Mouse (Mus musculus) kidney, postnatal 4 days (tissue): Measurements from ENCODE around the gene Irak1bp1.
A peak's percentile ranks its signal among the peaks of the same experiment; 100 is the strongest.

Source experiments
- DNase-seq, 2 experiments: peaks; one replicate each; pipeline ENCODE4 v3.0.0; 2021; ENCODE audit warnings: mixed read lengths in 2 of 2

Irak1bp1 gene

DNA sequence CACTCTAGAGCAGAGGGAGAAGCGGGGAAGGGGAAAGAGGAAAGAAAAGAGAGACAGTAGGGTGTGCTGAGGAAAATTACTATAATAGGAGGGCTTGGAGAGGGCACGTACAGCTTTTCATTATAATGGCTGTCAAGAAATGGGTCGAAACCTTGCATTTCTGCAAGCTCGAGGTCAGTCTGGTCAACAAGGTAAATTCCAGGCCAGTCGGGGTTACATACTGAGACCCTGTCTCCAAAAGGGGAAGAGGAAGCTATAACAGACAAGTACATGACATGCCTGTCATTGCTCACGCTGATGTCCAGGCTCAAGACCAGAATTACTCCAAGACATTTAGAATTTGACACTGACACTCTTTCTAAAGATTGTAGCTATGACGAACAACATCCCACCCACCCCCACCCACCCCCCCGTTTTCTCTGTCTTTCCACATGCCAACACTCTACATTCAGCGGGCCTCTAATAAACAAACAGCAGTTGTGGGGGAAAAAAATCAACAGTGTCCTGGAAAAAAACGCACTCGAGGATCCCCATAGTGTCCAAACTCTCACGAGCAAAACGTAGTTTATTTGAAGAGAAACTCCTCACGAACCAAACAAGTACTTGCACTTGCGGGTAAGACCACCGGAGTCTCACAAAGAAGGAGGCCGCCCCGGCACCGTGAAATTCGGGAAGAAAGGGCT is at the start of gene Irak1bp1:
Irak1bp1 (plus strand) TSS at position 534 of the 683 bp plus-strand sequence.
- DNase-seq = no peak

DNA sequence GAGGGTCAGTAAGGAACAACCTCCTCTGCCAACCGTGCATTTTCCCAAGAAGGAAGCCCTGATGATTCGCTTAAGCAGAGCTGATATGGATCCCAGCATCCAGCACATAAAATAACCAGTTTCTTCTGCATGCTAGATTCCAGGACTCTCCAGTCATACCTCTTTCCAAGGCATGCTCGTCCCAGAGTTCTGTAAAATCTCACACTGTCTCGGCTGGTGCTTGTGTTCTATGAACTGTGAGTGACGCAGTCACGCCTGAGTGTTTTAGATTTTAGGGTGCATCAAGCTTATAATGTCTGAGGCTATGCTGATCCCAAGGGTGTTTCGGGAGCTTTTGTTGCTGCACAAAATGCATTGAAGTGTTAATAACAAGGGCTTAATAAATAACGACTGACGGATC is 41.0 kb upstream of the Irak1bp1 start:
- DNase-seq = no peak

DNA sequence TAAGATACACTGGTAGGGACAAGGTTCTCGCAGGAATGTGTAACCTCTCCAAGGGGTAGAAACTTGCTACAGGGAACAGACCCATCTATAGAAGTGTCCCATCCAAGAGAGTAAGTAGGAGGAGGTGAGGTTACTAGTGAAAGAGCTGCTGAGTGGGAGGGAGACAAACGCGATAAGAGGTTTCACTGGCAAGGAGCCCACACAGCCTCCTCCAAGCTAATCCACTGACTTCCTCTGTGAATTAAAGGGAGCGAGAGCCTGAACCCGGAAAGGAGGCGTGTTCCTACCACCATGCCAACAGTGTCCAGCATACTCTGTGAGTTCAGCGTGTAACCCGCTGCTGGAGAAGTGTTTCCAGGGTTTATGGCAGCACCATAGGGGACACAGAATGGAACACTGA is 29.0 kb upstream of the Irak1bp1 start:
- peak; percentile 33 to 49 for DNase-seq

DNA sequence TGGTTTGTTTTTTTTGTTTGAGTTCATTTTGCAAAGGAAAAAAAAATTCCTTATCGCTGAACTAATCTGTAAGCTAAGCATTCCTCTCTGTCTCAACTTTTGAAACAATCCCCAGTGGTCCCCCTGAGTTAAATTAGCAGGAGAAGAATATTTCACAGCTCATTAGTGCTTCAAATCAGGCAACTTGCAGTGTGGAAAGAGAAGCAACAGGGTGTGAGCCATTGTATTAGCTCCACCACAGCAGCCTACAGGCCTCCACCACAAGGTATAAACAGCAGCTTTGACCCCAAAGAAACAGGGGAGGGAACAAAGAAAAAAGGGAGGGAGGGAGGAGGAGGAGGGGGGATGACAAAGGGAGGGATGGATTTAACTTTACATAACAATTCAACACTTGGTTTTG is 22.2 kb upstream of the Irak1bp1 start:
- no peak for DNase-seq

DNA sequence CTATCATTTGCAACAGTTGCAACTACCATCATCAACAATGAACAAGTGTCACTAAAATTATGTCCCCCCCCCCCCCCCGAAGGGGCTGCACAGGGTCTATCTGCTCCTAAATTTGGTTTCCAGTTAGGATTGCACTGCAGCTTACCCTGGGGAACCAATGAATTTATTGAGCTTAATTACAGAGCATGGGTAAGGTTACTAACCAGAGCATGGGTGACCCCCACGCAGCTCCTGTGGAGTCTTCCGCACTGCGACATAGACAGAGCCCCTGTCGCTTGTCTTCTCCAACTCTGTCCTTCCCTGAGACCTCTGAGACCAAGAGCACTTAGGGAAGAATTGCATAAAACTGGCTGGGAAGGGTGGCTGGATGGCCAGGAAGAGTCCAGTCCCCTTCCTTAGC is 21.7 kb upstream of the Irak1bp1 start:
- DNase-seq = no peak

DNA sequence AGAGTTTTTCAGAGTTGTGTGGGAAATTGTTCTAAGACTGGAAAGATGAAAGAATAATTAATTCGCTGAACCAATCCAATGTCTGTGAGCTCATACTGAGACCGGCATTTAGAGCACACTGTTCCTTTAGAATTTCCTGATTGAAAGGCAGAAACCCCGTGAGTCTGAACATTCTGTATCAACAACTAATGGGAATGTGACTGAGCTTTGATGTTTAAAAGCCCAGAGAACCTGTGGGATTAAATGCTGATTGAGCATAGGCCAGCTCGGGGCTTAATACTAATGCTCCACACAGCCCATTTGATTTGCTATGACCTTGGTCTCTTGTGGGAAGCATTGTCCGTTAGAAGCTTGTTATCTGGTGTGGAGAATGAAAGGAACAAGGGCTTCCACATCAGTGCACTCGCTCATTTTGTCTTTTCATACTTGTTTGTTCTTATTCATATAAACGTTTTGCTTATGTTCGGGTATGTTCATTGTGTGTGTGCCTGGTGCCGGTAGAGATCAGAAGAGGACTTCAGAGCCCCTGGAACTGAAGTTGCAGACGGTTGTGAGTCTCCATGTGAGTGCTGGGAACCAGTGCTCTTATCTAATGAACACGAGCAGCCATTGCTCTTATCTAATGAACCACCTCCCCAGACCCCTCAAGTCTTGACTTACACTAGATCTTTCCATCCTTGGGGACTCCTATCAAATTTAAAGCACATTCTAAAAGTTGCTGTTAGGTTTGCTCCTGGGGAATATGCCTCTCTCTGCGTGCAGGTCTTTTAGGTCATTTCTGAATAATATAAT is 17.0 kb upstream of the Irak1bp1 start:
- no peak for DNase-seq

DNA sequence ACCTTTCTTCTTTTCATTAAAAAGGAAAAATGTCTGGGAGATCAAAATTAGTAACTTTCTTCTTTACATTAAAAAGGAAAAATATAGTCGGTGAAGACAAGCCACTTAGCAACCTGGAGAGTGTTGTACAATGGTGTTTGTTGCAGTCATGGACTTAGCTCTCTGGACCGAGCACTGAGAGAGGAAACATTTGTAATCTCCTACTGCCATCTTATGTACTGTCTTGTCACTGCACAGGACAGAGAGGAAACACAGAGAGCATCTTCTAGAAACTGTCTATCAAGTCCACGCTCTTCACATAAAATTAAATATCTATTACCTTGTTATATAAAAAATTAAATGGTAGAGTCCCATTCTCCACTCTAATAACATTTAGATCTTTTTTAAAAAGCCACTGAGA is 14.8 kb upstream of the Irak1bp1 start:
- DNase-seq = no peak

DNA sequence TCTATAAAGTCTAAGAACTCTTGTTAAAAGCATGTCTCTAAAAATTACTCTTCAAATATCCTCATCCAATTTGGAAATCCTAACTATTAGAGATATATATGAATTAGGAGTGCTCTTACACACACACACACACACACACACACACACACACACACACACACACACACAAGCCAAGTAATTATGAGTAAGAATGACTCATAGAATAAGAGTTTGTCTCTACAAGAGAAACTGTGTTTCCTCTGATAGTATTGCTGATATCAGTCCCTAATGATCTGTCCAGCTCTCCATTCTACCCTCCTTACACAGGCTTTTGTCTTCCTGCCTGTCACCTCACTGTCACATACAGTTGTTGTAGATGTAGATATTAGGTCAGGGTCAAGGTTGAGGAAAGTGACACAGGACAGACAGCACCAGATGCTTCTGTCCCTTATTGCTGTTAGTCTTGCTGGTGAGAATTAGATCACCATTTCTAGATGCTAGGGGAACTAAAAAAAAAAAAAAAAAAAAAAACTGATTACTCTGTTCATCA is 14.0 kb upstream of the Irak1bp1 start:
- no peak for DNase-seq

DNA sequence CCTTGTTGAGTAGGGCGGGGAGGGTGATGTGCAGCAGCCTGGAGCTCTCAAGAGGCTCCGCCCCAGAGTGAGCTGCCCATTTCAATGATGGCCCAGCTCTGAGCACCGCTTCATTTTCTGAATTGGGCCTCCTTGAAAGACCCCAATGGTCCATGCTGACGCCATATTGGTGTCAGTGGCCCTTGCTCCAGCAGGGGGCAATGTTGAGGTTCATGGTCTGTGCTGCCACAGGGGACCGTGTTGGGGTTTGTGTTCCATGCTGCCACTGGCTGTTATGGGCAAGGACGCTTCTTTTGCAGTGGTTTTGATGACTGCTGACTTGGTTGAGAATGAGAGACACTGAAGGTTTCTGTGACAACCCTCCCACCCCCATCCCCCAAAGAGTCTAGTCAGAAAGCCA is 2.9 kb upstream of the Irak1bp1 start:
- DNase-seq = no peak

DNA sequence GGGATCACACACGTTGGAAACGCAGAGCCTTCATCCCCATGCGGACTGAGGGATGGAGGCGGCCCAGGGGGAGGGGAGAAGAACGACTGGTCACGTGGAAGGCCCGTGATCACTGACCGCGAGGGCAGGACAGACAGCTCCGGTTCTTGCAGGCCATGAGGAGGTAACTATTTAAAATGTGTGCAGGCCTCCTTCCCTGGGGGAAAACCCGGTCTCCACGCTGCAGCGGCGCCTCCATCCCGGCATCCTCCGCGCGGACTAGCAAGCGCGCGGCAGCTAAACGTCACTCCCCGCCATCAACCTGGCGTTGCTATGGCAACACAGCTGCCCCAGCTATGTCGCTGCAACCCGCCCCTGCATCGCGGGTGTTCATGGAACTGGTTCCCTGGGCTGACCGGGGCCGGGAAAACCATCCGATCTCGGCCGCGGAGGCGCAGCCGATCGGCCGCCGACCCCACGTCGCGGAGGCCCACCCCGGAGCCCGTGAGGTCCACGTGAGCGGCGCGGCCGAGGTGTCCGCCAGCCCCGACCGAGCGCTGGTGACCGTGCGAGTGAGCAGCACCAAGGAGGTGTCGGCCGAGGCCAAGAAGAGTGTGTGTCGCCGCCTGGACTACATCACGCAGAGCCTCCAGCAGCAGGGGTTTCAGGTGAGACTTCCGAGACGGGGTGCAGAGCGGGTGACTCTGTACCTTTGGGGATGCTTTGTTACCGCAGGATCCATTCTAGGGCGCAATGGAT is 522 bp downstream of the Irak1bp1 start:
- peak; percentile 88 to 93 for DNase-seq

DNA sequence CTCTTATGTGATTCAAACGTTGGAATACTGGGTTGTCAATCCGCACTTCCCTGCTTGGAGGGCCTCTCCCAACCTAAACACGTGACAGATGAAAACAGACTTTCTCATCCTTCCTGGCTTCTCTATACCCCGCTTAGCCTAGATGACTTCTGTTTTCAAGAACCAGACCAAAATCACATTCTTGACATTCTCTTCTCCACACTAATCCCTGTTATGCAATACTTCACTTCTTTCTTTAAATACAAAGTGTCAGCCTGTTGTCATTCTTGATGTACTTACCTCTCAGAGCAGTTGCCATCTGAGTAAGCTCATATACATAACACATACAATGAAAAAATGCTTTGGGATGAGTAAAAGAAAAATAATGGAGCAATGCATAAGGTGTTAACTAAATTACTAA is 2.6 kb downstream of the Irak1bp1 start:
- no peak for DNase-seq

DNA sequence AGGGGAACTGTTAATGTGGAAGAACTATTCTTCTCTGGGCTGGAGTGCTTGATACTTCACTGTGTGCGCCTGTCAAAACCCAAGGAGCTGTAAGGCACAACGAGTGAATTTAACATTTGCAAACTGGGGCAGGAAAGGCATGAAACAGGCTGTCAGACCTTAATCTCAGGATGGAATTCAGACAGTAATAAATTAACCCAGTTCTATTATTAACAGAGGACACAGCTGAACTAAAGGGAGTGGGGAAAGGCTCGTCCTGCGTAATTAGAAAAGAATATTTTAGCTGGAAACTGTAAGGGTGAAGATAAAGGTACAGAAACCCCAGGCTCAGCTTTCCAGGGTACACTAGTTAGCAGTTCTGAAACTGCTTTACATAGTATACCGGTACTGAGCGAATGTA is 6.6 kb downstream of the Irak1bp1 start:
- no peak for DNase-seq

DNA sequence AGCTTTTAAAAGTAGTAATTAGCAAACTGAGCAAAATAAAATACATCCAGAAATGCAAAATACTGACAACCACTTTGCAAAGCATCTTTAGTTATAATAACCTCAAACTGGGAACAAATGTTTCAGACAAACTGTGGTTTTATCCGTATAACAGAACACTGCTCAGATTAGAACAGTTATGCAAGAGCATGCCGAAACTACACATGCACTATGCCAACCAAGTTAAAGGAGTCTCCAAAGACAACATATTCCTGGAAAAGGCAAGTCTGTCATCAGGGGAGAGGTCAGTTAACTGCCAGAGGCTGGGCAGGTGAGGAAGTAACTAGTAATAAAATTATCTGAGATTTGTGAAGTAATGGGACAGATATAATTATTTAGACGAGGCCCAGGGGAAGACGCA is 13.3 kb downstream of the Irak1bp1 start:
- no peak for DNase-seq

DNA sequence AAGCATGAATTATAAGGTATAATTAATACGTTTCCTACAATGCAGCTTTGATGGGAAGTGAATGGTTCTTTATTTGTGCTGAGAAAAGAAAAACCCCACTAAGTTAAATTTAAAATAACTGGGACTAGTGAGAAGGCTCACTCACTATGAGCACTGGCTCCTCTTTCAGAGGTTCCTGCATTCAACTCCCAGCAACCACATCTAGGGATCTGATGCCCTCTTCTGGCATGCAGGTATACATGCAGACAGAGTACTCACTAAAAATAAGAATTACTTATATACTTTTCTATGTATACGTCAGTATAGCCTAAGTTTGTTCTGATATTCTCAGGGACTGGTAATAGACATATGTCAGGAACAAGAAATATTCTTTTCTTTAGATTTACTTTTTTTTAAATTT is 24.7 kb downstream of the Irak1bp1 start:
- DNase-seq = peak in 1 of 2 experiments; percentile 30

DNA sequence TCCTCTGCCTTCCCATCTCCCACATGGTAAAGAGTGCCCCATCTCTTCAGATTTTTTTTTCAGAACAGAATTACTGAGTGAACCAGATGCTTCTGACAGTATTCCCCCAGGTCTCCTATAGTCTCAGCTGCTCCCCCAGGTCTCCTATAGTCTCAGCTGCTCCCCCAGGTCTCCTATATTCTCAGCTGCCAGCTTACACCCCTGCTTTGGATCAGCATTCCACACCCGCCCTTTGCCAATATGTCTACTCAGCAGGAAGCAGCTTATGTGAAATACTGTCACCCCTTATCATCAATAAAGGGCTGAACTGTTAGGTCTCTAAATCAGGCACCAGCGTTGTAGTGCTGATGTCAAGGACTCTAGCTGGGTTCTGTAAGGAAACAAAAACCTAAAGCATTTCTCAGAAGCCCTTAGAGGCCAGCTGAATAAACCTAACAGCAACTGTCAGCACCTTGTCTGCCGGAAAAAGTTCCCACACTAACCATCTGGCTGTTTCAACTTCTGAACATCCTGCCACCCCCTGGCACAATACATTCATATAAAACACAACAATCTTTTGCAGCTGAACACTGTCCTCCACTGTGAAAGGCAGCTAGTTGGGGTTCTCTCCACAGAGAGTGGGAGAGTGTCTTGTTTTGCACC is 25.8 kb downstream of the Irak1bp1 start:
- no peak for DNase-seq

DNA sequence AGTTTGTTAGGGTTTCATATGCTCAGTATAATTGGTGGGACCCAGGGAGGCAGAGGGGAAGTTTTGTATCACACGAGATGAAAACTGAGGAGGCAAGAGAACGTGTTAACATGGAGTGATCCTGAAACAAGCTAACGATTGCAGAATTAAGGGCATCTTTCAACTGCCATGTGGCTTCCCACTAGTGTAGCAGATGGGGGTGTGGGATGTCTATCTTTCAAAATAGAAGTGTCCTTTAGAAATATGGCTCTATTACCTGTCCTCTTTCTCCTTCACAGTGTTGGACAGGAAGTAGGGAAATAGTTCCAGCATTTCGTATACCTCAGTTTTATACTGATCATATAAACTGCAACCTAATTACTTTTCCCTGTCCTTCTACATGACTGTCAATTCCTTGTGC is 26.9 kb downstream of the Irak1bp1 start:
- no peak for DNase-seq

DNA sequence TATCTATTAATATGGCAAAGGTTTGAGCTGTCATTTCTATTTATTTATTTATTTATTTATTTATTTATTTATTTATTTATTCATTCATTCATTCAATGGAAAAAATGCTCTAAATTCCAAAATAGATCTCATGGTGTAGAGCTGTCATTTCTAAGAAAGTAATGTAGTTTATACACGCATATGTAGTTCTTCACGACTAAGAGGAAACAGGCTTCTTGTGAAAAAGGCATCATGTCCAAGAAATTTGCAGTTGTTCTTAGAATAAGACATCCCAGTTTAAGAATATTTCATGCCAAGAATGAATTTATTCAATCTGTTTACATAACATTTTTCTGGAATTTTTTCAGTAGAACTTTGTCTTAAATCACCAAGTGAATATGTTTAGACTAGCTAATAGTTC is 31.5 kb downstream of the Irak1bp1 start:
- DNase-seq = no peak

DNA sequence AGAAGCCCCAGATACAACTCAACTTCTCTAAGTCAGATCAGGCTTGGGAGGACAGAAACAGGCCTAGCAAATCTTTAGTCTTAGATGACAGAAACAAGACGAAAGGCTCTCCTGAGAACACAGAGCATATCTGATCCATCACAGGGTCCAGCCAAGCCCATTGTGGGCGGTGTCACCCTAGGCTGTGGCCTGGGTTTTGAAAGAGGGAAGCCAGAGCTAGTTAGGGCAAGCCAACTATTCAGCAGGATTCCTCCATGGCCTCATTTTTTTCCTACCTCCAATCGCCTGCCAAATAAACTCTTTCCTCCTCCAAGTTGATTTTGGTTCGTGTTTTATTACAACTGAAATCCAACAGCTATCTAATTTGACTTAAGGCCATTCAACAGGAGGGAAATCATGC is 32.0 kb downstream of the Irak1bp1 start:
- DNase-seq = peak; percentile 53 to 66

DNA sequence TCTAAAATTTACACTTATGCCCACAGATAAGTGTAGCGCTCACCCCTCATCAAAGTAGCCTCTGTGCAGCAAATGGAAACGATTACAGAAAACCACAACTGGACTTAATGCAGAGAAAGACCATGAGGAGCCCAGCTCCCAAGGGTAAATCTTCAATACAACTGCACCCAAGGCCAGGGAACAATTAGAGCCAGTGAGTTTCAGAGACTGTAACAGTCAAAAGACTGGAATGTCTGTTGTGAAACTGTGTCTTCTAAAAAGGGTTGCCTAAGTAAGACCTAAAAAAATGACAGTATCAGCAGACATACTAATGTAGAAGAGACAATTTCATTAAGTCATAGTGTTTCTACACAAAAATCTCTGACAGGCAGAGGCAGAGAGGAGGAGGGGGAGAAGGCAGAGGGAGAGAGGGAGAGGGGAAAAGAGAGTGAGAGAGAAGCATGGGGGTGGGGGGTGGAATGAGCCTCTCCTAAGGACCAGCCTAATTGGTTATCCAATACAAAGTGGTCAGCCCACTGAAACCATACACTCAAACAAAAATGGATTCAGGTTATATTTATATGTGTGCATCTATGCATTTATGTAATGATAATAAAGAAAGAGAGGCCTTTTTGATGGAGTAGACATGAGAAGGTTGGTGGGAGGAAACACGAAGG is 32.6 kb downstream of the Irak1bp1 start:
- no peak for DNase-seq

DNA sequence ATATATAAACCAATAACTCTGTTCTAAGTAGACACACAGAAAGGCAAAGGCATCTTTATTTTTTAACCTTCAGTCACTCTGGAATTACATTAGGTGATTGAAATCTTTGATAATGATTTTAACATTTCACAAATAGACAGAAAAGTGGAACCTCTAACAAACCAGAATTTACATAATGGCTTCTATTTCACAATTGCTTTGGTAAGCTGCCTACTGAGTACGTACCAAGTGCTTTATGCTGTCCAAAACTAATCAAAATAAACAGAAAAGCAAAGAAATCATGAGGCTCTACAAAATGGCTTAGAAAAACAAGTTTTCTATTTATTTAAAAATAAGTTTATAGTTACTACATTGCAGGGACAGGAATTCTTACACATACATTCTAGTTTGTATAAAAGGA is 36.8 kb downstream of the Irak1bp1 start:
- no peak for DNase-seq

DNA sequence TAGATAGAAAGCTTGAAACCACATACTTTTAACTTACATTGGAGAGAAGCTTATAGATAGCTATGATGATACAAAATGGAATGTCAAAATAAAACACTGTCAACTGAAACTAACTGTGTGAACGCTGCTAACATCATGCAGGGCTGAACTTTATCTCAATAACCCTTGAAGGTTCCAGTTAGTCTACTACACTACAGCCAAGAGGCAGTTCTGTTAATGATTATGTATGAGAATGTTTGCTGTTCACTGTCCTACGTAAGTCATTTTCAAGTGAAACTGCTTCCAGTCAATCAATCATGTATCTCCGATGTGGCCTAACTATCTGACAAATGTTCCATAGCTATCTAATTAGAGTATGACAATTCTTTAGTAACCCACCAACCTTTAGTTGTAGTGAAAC is 38.4 kb downstream of the Irak1bp1 start:
- no peak for DNase-seq

DNA sequence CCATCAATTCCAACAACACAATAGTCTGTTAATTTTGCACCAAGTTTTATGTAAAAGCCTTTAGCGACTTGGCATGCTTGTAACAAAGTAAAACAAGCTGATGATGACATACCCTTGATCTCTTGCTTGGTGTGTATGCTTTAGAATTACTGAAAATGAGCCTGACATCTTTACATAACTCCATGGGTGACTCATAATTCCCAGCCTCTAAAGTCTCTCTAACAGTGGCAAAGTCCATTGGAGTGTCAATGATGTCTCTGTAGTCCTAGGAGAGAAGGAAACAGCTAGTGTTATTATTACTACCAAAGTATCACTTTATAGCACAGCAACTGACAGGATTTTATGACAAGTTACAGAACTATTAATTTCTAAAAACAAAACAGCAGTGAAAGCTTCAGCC is 47.7 kb downstream of the Irak1bp1 start:
- no peak for DNase-seq

DNA sequence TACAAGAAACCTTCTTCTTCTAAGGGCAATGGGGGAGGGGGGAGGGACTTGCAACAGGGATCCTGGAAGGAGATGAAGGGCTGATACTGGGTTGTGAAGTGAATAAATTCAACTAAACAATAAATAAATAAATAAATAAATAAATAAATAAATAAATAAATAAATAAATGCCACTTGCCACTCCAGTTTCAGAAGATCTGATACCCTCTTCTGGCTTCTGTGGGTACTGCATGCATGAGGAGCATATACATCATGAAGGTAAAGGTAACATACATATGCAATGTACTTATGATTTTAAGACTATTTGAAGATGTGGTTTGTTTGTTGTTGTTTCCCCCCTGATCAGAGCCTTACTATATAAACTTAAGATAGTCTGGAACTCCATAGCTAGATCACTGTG is 54.8 kb downstream of the Irak1bp1 start:
- DNase-seq = no peak
